Mouse (Mus musculus) forebrain, embryonic 14.5 days (tissue): ENCODE results near the gene Mlxipl. TPM values are rescaled to one million over a fixed set of nuclear protein-coding genes. Genes with fewer than 3 reads are reported as not detected.
"Not testable (repeated sequence)": the region's sequence is repeated elsewhere in the genome, so short reads cannot be mapped to it uniquely, and the experiment has no call there.

Experiments
- ATAC-seq: fragments of 200-750 bp; cut with Nextera tagmentation; 2 replicates; pipeline ENCODE4 v1.8.0; 2017; ENCODE audit warnings: mild to moderate bottlenecking, moderate library complexity
- DNase-seq: peaks from one replicate; pipeline ENCODE4 v3.0.0-alpha.2; 2015; ENCODE audit warnings: low spot score
- H3K27ac ChIP-seq: fragments of 300-500 bp; sonication (generic); 2 replicates; pipeline ENCODE4 v1.5.1; 2014; ENCODE audit warnings: low read depth, mild to moderate bottlenecking, control low read depth, low read length, moderate library complexity
- H3K27me3 ChIP-seq: fragments of 300-500 bp; sonication (generic); replicated peaks from 2 replicates; pipeline ENCODE4 v1.6.1; 2014; ENCODE audit warnings: low read length, control low read depth, mixed read lengths; ENCODE audit not compliant: control insufficient read depth, insufficient read depth
- H3K36me3 ChIP-seq: fragments of 300-500 bp; sonication (generic); 2 replicates; pipeline ENCODE4 v1.6.1; 2014; ENCODE audit warnings: low read length, control low read depth; ENCODE audit not compliant: control insufficient read depth, insufficient read depth
- H3K4me1 ChIP-seq: fragments of 300-500 bp; sonication (generic); 2 replicates; pipeline ENCODE4 v1.6.1; 2014; ENCODE audit warnings: antibody characterized with exemption, low read length, control low read depth; ENCODE audit not compliant: control insufficient read depth, insufficient read depth
- H3K4me2 ChIP-seq: fragments of 300-500 bp; sonication (generic); 2 replicates; pipeline ENCODE4 v1.6.1; 2014; ENCODE audit warnings: mild to moderate bottlenecking, control low read depth, low read length
- H3K4me3 ChIP-seq: fragments of 300-500 bp; sonication (generic); 2 replicates; pipeline ENCODE4 v1.5.1; 2014; ENCODE audit warnings: low read depth, low read length, control low read depth
- H3K9ac ChIP-seq: fragments of 300-500 bp; sonication (generic); 2 replicates; pipeline ENCODE4 v1.6.1; 2014; ENCODE audit warnings: mild to moderate bottlenecking, low read length, control low read depth, moderate library complexity
- H3K9me3 ChIP-seq: fragments of 300-500 bp; sonication (generic); replicated peaks from 2 replicates; pipeline ENCODE4 v1.6.1; 2016; ENCODE audit warnings: low read length, control low read depth, mixed read lengths; ENCODE audit not compliant: control insufficient read depth
- WGBS: fragments of 180-500 bp; shearing (Covaris S2); extraction: QIAGEN DNeasy Blood & Tissue Kit; methylation state at CpG from one replicate; pipeline ENCODE4 v1.1.7; 2014; 5-methylcytosine and 5-hydroxymethylcytosine counted together
- polyA plus RNA-seq: library from polyadenylated mRNA; unstranded; fragments of >200 nt; fragmentation: Nextera tagmentation; extraction: Ambion mirVana; gene quantifications from 2 replicates; pipeline ENCODE4 v1.2.1, GENCODE M21; 2014

Gene Mlxipl
- polyA plus RNA-seq = 0.36 and 0.64 TPM in 2 replicates

DNA sequence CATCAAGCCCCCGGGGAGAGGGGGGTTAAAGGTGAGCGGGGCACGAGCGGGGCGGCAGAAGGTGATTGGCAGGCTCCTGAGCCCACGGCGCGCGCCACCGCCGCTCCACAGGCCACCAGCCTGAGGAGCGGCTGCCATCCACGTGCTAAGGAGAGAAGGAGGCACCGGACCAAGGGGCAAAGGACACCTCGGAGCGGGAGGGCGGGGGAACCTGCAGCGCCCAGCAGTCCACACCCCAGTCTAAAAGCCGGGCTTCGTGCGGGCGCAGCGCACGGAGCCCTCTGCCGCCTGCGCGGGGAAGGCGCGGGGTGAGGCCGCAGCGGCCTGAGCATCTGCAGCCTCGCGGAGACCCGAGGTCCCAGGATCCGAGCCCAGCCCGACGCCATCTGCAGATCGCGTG lies at the start of gene Mlxipl:
TSS of gene Mlxipl (plus strand) at position 238 of the 400 bp plus-strand sequence.
- Histone ChIP-seq H3K27ac (no peak within 1 kb of the TSS), H3K36me3 (no peaks in the 10 kb centered on the region), H3K4me3 (peak within 1 kb of the TSS; percentile 1; the same call in 1 of the 2 replicates), H3K9me3 (no peaks in the 10 kb centered on the region), H3K4me2 (peak within 1 kb of the TSS; percentile 24), H3K4me1 (no peaks in the 10 kb centered on the region), H3K9ac (no peak within 1 kb of the TSS), H3K27me3 (peaks cover 18% of the 10 kb centered on the region)
- ATAC-seq (no peak), DNase-seq (no peak)
- WGBS = 2% methylated on average over 34 of the region's 39 CpGs

DNA sequence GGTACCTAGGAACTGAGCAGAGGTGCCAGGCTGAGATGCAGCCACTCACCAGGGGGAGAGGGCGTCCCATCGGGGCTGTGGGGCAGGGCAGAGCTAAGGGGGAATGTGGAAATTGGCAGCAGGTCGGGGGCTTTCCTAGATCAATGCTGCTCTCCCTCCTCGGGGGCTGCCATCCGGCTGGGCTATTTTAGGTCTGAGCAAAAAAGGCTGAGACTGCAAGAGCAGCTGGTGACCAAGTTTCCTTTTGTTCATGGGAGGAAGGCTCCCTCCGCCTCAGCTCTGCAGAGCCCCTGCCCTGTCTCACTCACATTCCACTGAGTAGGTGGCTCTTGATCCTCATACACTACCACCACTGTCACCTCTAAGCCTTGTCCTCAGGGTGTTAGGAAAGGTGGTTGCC lies 49.6 kb upstream of the Mlxipl start:
- H3K27ac ChIP-seq = no peak overlapping the region
- no peak overlapping the region for H3K9ac ChIP-seq
- peaks cover 4% of the 10 kb centered on the region; the same call in 1 of the 2 replicates for H3K36me3 ChIP-seq
- H3K4me3 ChIP-seq = no peak overlapping the region
- H3K9me3 ChIP-seq = no peaks in the 10 kb centered on the region
- no peak for DNase-seq
- no peaks in the 10 kb centered on the region for H3K27me3 ChIP-seq
- WGBS = 38% methylated on average over 6 of the region's 6 CpGs
- no peak for ATAC-seq
- no peaks in the 10 kb centered on the region for H3K4me1 ChIP-seq
- no peak overlapping the region for H3K4me2 ChIP-seq

DNA sequence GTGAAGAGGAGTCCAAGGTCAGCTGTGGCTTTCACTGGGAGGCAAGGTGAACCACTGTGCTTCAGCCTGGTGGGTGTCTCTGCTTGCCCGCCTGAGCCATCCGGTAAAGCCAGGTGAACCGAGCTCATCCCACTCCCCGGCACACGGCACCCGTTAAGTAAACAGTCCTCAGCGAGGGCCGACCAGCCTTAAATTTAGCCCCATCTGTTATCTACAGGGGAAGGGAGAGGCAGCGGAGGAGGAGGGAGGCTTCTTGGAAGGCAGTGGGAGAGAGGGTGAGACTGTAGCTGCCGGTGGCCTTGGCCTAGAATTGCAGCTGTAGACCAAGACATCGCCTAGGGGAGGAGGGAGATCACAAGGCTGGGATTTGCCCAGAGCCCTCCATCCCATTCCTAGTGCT lies 48.9 kb upstream of the Mlxipl start:
- no peak for ATAC-seq
- WGBS = 84% methylated on average over 11 of the region's 11 CpGs

DNA sequence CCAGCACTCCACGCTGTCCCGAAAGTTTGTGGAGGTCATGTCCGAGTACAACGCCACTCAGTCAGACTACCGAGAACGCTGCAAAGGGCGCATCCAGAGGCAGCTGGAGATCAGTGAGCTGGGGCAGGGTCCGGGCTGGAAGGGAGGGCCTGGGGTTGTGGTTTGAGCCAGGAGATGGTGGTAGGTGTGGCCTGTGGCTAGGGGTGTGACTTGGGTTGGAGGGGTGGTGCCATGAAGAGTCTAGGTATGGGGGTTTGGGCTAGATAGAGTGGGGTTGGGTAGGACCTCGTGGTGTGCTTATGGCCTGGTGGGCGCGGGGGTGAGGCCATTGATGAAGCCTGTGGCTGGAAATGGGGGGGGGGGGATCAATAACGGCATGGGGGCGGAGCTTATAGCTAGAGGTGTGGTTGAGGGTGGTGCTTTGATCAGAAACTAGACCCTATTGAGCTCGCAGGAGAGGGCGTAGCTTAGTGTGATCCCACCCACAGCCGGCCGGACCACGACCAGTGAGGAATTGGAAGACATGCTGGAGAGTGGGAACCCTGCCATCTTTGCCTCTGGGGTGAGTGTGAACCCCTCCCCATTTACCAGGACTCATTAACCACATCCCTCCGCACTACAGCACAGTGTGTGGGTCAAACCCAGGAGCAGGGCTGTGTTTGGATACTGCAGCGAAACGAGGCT lies 47.4 kb upstream of the Mlxipl start:
- ATAC-seq (no peak), DNase-seq (no peak)
- H3K36me3 ChIP-seq = peaks cover 15% of the 10 kb centered on the region; the same call in 1 of the 2 replicates

More for the DNA sequence above, 48.9 kb upstream of the Mlxipl start:
- DNase-seq = no peak
- H3K4me3 ChIP-seq = no peak overlapping the region
- H3K27me3 ChIP-seq = no peaks in the 10 kb centered on the region
- H3K4me1 ChIP-seq = no peaks in the 10 kb centered on the region
- H3K9me3 ChIP-seq = no peaks in the 10 kb centered on the region
- no peak overlapping the region for H3K9ac ChIP-seq
- peaks cover 9% of the 10 kb centered on the region; the same call in 1 of the 2 replicates for H3K36me3 ChIP-seq
- H3K4me2 ChIP-seq = no peak overlapping the region
- no peak overlapping the region for H3K27ac ChIP-seq

DNA sequence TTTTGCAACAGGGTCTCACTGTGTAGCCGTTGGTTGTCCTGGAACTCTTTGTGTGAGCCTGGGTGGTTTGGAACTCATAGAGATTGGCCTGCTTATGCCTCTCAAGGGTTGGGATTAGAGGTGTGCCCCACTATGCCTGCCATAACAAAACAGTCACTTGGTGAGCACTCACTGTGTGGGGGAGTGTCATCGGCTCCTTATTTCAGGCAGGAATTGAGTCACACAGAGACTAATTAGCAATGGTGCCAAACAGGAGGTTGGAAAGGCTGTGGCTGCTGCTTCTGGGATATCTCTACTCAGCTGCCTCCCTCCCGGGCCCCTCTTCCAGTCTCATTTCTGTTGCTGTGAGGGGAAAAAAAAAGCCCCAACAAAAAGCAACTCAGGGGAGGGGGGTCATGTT lies 45.1 kb upstream of the Mlxipl start:
- ATAC-seq = no peak
- Histone ChIP-seq H3K27me3 (no peaks in the 10 kb centered on the region), H3K36me3 (peaks cover 24% of the 10 kb centered on the region), H3K9me3 (no peaks in the 10 kb centered on the region), H3K9ac (no peak overlapping the region), H3K4me3 (no peak overlapping the region), H3K27ac (no peak overlapping the region), H3K4me2 (no peak overlapping the region), H3K4me1 (no peaks in the 10 kb centered on the region)
- 91% methylated on average over 3 of the region's 3 CpGs for WGBS
- DNase-seq = no peak

More for the DNA sequence above, 47.4 kb upstream of the Mlxipl start:
- WGBS = 30% methylated on average over 20 of the region's 21 CpGs
- H3K4me2 ChIP-seq = no peak overlapping the region
- H3K27ac ChIP-seq = no peak overlapping the region
- no peaks in the 10 kb centered on the region for H3K9me3 ChIP-seq
- H3K4me3 ChIP-seq = no peak overlapping the region
- H3K9ac ChIP-seq = no peak overlapping the region
- H3K27me3 ChIP-seq = no peaks in the 10 kb centered on the region
- H3K4me1 ChIP-seq = no peaks in the 10 kb centered on the region

DNA sequence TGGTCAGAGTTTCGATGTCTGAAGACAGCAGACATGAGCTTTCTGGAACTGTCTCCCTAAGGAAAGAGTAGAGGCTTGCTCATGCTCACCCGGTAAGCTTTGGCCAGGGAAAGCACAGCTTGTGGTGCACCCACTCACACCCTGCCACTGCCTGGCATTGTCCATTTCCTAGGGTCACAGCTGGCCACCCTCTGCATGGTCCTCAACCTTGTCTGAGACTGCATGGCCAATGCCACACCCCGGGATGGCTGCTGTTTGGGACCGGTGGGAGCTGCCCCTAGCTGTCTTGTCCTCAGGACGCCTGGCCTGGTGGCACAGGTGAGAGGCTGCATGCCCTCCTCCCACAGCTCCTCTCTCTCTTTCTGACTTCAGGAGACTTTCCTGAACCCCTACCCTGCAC lies 41.2 kb upstream of the Mlxipl start:
- no peaks in the 10 kb centered on the region for H3K27me3 ChIP-seq
- WGBS = 95% methylated on average over 5 of the region's 5 CpGs
- H3K9me3 ChIP-seq = no peaks in the 10 kb centered on the region
- DNase-seq = no peak
- H3K36me3 ChIP-seq = peaks cover 39% of the 10 kb centered on the region
- H3K9ac ChIP-seq = no peak overlapping the region
- no peak for ATAC-seq
- H3K27ac ChIP-seq = no peak overlapping the region
- H3K4me1 ChIP-seq = no peaks in the 10 kb centered on the region
- H3K4me3 ChIP-seq = no peak overlapping the region
- no peak overlapping the region for H3K4me2 ChIP-seq

DNA sequence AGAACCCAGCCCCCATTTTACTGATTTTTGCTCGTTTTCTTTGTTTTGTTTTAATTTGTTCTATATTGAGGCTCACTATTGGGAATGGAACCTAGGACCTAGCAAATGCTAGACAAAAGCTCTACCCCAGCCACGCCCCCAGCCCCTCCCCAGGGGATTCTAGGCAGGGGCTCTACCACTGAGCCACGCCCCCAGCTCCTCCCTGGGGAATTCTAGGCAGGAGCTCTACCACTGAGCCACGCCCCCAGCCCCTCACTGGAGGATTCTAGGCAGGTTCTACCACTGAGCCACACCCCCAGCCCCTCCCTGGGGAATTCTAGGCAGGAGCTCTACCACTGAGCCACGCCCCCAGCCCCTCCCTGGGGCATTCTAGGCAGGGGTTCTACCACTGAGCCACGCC lies 40.4 kb upstream of the Mlxipl start:
- not testable (repeated sequence) for ATAC-seq, H3K27ac ChIP-seq, H3K9me3 ChIP-seq, DNase-seq, H3K27me3 ChIP-seq, H3K9ac ChIP-seq, H3K4me1 ChIP-seq, H3K4me2 ChIP-seq, H3K4me3 ChIP-seq
- peaks cover 45% of the 10 kb centered on the region for H3K36me3 ChIP-seq
- 81% methylated on average over 6 of the region's 6 CpGs for WGBS

DNA sequence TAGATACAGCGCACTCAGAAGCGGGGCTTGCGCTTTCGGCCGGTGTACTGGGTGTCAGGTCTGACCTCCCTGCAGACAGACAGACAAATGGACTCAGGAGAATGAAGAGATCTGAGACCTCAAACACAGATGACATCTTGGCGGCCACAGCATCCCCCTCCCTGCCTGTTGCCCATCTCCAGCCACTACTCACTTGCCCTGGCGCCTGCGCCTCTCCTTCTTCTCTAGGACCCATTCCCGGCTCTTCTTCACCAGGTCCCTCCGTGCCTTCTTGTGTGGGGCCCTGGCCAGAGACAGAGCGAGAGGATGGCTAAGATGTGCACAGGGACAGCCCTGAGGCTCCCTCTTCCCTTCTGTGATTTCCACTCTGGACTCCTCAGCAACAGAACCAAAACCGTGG lies 36.3 kb upstream of the Mlxipl start:
- Histone ChIP-seq H3K4me1 (no peaks in the 10 kb centered on the region), H3K27me3 (no peaks in the 10 kb centered on the region), H3K4me3 (no peak overlapping the region), H3K27ac (no peak overlapping the region), H3K9ac (no peak overlapping the region), H3K4me2 (no peak overlapping the region), H3K9me3 (no peaks in the 10 kb centered on the region), H3K36me3 (peaks cover 64% of the 10 kb centered on the region)
- no peak for ATAC-seq
- DNase-seq = no peak
- 89% methylated on average over 12 of the region's 12 CpGs for WGBS

DNA sequence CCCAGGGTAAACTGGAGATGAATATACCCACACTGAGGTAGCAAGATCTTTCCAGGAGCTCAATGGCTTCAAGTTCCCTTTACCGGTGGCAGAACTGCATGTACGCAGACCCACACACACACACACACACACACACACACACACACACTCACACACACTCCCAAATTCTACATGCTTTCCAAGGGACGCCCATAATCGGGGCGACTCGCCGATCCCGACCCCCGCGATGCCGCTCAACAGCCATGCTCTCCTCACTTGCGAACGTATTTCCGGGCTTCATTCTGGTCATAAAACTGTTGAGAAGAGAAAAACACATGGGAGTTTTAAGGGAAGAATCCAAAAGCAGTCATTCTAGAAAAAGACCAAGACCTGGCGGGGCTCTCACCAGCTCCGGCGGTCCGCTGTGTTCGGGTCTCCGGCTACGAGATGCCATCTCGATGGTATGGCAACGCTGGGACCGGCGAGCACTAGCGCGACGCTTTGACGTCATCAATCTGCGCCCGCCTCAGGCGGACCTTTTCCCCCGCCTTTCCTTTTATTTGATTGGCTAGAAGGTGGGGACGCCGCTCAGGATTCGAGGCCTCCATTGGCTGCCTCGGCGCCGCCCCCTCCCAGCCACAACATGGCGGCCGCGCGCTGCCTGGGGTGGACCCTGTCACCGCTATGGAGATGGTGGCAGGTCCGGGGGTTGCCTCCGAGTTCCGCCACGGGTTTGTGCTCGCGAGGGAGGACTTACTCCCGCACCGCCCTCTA lies 25.9 kb upstream of the Mlxipl start, which contains the start of gene Dnajc30:
TSS of gene Dnajc30 (plus strand) at position 574 of the 753 bp plus-strand sequence.
- Histone ChIP-seq H3K9ac (peak within 1 kb of the TSS; percentile 83), H3K27ac (peak within 1 kb of the TSS; percentile 68), H3K4me2 (peak within 1 kb of the TSS; percentile 92), H3K4me3 (peak within 1 kb of the TSS; percentile 94), H3K36me3 (peaks cover 38% of the 10 kb centered on the region), H3K27me3 (no peaks in the 10 kb centered on the region), H3K9me3 (no peaks in the 10 kb centered on the region), H3K4me1 (peaks cover 17% of the 10 kb centered on the region)
- ATAC-seq (peak; percentile 98), DNase-seq (peak; percentile 99)
- under 1% methylated on average over 51 of the region's 52 CpGs for WGBS
